Mouse (Mus musculus): ENCODE results near the gene Kcnk5.

The Kcnk5 gene

DNA sequence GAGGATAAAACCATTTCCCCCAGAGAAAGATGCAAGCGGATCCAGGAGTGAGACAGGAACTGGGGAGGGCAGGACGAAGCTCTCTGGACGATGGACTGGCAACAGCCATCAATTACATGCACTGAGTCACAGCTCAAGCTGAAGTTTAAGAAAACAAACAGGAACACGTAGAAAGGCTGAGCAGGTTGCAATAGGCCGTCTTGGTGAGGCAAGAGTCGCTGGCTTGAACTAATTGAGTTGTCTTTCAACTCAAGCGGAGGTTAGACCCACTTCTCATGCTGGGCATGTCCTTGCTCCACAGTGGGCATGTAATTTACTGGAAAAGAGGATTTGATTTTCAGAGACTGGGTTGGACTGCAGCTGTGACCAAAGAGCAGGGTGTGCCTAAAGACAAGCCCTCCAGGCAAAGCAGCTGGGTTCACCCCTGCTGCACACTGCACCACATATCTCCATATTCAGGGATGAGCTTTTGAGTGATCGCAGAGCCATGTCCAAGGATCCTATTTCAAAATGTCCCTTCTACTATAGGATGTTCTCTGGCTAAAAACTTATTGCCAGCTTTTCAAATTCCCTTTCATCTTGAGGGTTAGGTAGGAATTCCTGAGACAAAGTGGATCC is 19.6 kb upstream of the Kcnk5 start:
- DNase-seq (ENCODE audit: low spot score in 2 of 2): no peak

DNA sequence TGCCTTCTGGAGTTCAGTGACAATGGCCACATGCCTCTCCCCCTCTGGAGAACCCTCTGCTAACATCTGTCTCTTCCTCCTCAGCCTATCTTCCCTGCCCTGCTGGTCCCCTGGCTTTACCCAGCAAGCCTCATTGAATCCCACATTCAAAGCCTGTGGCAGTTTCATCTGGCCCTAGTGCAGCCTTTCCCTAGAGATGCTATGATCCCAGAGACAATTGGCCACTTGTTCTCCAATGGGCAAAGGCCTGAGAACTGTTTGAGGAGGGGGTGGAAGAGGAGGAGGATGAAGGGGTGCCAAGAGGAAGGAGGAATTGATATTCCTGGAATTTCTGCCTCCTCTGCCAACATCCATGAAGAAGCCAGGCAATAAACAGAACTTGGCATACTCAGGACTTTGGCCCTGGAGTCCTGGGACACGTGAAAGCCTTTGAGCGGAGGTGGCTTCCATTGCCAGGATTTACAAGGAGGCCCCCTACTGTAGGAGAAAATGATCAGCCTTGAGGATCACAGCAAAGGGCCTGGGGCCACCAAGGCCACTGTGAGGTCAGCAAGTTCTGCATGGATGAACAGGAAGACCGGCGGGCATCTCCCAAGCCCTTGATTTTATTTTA is 11.6 kb upstream of the Kcnk5 start:
- no peak for DNase-seq (ENCODE audit: low spot score in 2 of 2)

GRCm38 (mm10) chr14:20191136-20191735 is 9.6 kb upstream of the Kcnk5 start:
- no peak for DNase-seq (ENCODE audit: low spot score in 2 of 2)

GRCm38 (mm10) chr14:20189751-20190150 is 8.1 kb upstream of the Kcnk5 start:
- DNase-seq (ENCODE audit: low spot score in 2 of 2): no peak

- DNase-seq (ENCODE audit: low spot score in 2 of 2): no peak
Measured at GRCm38 (mm10) chr14:20185426-20185825, 3.8 kb upstream of the Kcnk5 start.

DNA sequence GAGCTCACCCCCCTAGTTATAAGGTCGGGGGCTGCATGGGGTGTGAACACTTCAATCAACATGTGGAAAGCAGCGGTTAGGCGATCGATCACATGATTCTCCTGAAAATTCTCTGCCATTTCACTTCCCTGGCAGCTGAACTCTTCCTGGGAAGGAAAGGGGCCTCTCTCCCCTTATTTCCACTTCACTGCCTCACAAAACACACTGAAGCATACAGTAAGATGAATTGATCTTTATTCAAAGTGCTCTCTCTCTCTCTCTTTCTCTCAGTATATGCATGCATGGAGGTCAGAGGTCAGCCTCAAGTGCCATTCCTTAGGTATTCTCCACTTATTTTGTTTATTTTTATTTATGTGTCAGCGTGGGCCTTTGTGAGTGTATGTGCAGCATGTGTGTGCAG is 2.1 kb upstream of the Kcnk5 start:
- no peak for DNase-seq (ENCODE audit: low spot score in 2 of 2)

DNA sequence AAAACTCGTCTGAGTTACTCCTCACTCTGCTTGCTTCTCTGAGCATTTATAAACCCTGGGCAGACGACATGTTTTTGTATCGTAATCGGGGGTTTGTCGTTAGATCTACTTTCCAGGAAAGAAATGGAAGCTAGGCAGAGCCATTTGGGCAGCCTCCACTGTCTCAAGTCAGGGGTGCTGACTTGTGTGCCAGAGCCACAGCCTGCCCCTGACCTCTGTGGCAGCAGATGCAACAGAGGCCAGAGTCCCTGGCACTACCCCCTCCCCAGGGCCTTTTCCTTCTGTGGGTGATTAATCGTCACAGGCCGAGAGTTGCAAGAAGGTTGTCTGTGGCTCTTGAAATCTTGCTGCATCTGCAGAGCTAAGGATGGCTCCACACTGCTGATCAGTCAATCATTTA is 987 bp upstream of the Kcnk5 start:
- no peak for DNase-seq (ENCODE audit: low spot score in 2 of 2)

DNA sequence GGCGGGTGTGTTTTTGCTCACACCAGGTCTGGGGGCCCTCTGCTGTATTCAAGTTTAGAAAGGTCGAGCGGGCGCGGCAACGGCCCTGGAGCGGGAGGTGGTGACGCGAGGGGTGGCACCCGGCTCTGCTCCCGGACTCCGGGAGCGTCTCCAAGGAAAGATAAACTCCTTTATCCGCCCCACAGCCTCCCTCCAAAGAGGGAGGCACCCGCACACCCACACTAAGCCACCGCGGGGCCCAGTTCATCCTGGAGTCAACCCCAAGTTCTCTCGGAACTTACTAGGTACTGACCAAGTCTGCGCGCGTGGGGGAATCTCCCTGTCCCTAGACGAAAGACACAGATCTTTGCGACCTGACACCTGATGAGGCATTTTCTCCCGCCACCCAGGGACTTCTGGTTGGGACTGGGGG is 852 bp downstream of the Kcnk5 start:
- no peak for DNase-seq (ENCODE audit: low spot score in 2 of 2)

DNA sequence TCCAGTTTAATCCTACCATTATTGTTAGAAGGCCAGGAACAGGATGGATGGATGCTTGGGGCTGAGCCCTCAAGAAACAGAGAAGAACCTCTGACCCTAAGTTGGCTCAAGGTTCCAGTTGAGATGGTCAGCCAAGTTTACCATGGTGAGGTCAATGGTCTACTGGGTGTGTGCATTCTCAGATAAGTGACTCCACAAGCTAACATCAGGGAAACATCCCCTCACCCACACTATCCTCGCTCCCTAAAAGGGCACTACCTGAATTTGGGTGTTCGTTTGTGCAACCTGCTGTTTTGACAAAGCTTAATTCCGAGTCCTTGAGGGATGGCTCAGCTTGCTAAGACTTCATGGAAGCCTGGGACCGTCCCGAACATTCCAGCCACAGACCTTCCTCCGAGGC is 1.3 kb downstream of the Kcnk5 start:
- no peak for DNase-seq (ENCODE audit: low spot score in 2 of 2)

GRCm38 (mm10) chr14:20179731-20180280 is 1.8 kb downstream of the Kcnk5 start:
- DNase-seq (ENCODE audit: low spot score in 2 of 2): no peak

- no peak for DNase-seq (ENCODE audit: low spot score in 2 of 2)
Measured at GRCm38 (mm10) chr14:20179080-20179479, 2.5 kb downstream of the Kcnk5 start.

DNA sequence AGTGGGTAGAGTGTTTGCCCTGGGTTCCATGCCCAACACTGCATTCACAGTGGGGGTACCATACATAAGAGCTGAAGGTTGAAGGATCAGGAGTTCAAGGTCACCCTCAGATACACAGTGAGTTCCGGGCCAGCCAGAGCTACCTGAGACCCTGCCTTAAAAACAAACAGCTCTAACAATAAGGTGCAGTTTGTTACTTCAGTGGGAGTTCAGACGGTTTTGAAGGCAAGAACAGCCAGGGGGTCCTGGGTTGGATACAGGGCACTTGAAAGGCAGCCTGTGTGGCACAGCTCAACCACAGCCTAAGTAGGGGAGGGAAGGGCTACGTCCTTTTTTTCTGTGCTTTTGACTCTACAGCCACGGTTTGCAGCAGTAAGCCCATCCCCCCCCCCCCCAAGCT is 3.0 kb downstream of the Kcnk5 start:
- DNase-seq (ENCODE audit: low spot score in 2 of 2): no peak

- DNase-seq (ENCODE audit: low spot score in 2 of 2): no peak
Measured at GRCm38 (mm10) chr14:20177494-20178123, 4.0 kb downstream of the Kcnk5 start.

- DNase-seq (ENCODE audit: low spot score in 2 of 2): no peak
Measured at GRCm38 (mm10) chr14:20175705-20176104, 5.9 kb downstream of the Kcnk5 start.

DNA sequence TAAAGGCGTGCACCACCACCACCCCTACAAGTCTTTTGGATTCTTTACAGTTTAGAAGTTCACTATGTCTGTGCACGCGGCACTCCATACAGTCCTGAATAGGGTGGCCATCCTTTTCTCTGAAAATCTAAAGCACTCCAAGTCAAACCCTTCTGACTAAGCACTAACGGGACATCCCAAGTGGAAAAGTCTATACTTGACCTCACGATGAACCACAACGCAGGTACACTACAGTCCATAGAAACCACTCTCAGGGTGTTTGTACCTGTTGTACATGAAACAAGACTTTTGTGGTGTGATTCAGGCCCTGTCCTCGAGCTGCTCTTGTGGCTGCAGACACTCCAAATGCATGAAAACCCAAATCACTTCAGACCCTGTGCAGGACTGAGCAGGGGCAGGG is 6.5 kb downstream of the Kcnk5 start:
- DNase-seq (ENCODE audit: low spot score in 2 of 2): no peak

GRCm38 (mm10) chr14:20174696-20175095 is 6.9 kb downstream of the Kcnk5 start:
- DNase-seq (ENCODE audit: low spot score in 2 of 2): no peak

DNA sequence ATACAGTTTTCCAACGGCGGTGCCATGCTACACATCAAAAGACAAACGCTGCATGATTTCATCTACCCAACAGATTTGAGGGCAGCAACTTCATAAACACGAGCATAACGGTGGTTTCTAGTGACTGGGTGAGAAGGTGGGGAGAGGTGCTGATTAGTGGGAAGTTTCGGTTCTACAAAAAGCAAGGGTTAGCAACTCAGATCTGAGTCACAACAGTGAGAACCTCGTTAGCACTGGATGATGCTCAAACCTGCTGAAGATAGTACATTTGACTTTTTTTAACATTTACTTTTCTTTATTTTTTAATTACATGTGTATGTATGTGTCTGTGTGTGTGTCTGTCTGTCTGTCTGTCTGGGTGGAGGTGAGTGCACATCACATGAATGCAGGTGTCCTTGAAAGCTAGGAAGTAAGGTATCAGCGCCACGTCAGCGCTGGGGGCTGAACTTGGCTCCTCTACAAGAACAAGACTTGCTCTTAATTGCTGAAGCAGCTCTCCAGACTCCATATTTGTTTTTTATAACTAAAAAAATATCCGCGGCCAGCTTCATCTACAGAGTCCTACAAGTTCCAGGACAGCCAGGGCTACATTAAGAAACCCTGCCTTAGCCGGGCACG is 7.6 kb downstream of the Kcnk5 start:
- DNase-seq (ENCODE audit: low spot score in 2 of 2): no peak

GRCm38 (mm10) chr14:20172924-20173323 is 8.7 kb downstream of the Kcnk5 start:
- no peak for DNase-seq (ENCODE audit: low spot score in 2 of 2)

DNA sequence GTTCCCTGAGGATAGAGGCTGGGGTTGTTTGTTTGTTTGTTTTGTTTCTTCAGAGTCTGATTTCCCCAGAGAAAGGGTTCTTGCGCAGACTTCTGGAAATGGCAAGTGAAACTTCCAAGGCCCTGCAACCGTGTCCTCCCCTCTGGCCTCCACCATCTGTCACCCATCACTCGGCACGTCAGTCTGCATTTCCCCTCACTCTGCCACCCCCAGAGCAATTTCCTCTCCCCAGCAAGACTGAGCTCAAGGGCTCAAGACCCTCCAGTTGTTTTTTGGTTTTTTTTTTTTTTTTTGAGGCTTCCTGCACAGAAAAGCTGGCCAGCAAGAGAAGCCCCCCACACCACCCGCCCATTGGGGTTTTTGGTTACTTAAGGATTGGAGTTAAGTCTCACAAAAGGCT is 9.1 kb downstream of the Kcnk5 start:
- no peak for DNase-seq (ENCODE audit: low spot score in 2 of 2)

GRCm38 (mm10) chr14:20171840-20172239 is 9.8 kb downstream of the Kcnk5 start:
- DNase-seq (ENCODE audit: low spot score in 2 of 2): no peak

DNA sequence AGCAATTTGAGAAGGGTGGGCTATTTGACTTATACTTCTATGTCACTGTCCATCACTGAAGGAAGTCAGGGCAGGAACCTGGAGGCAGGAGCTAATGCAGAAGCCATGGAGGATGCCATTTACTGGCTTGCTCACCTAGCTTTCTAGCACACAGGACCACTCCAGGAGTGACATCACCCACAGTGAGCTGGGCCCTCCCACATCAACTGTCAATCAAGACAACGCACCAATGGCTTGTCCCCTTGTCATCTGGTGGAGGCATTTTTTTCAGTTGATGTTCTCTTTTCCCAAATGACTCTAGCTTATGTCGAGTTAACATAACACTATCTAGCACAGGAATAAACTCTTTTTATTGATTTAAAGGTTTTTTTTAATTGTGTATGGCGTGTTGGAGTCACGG is 12.4 kb downstream of the Kcnk5 start:
- DNase-seq (ENCODE audit: low spot score in 2 of 2): no peak

- no peak for DNase-seq (ENCODE audit: low spot score in 2 of 2)
Measured at GRCm38 (mm10) chr14:20168478-20168877, 13.1 kb downstream of the Kcnk5 start.

Data from left cerebral cortex, adult 9 months (tissue).